Mouse (Mus musculus) embryonic facial prominence, embryonic 15.5 days (tissue): Measurements from ENCODE around the gene Rpl7a. TPM values are rescaled to one million over a fixed set of nuclear protein-coding genes. Genes with fewer than 3 reads are reported as not detected.
A peak's percentile ranks its signal among the peaks of the same experiment; 100 is the strongest.

Experiments
- ATAC-seq: fragments of 200-750 bp; cut with Nextera tagmentation; 2 replicates; pipeline ENCODE4 v1.8.0; 2017; ENCODE audit warnings: low read depth, moderate TSS enrichment; ENCODE audit not compliant: insufficient number of reproducible peaks, low FRiP score, low TSS enrichment
- H3K27ac ChIP-seq: fragments of 300-500 bp; sonication (generic); replicated peaks from 2 replicates; pipeline ENCODE4 v1.5.1; 2015; ENCODE audit warnings: mild to moderate bottlenecking, inconsistent platforms
- H3K27me3 ChIP-seq: fragments of 300-500 bp; sonication (generic); 2 replicates; pipeline ENCODE4 v1.6.1; 2015; ENCODE audit warnings: inconsistent platforms
- H3K36me3 ChIP-seq: fragments of 300-500 bp; sonication (generic); 2 replicates; pipeline ENCODE4 v1.6.1; 2015; ENCODE audit warnings: mild to moderate bottlenecking, inconsistent platforms
- H3K4me1 ChIP-seq: fragments of 300-500 bp; sonication (generic); 2 replicates; pipeline ENCODE4 v1.6.1; 2015; ENCODE audit warnings: inconsistent platforms
- H3K4me2 ChIP-seq: fragments of 300-500 bp; sonication (generic); replicated peaks from 2 replicates; pipeline ENCODE4 v1.6.1; 2015; ENCODE audit warnings: mild to moderate bottlenecking, inconsistent platforms
- H3K4me3 ChIP-seq: fragments of 300-500 bp; sonication (generic); replicated peaks from 2 replicates; pipeline ENCODE4 v1.5.1; 2015; ENCODE audit warnings: mild to moderate bottlenecking, inconsistent platforms
- H3K9ac ChIP-seq: fragments of 300-500 bp; sonication (generic); 2 replicates; pipeline ENCODE4 v1.6.1; 2015; ENCODE audit warnings: inconsistent platforms
- H3K9me3 ChIP-seq: fragments of 300-500 bp; sonication (generic); replicated peaks from 2 replicates; pipeline ENCODE4 v1.6.1; 2016; ENCODE audit warnings: inconsistent platforms
- WGBS: fragments of 180-500 bp; shearing (Covaris S2); methylation state at CpG from one replicate; pipeline ENCODE4 v1.1.7; 2015; 5-methylcytosine and 5-hydroxymethylcytosine counted together
- polyA plus RNA-seq: library from polyadenylated mRNA; unstranded; fragments of >200 nt; fragmentation: Nextera tagmentation; extraction: Ambion mirVana; gene quantifications from 2 replicates; pipeline ENCODE4 v1.2.1, GENCODE M21; 2015

Rpl7a gene
- polyA plus RNA-seq, 1 experiment from 2014 or later: 584 TPM

- ATAC-seq: peak; percentile 56
- Histone ChIP-seq H3K9ac (peak within 1 kb of the TSS; percentile 74), H3K4me1 (peaks cover 52% of the 10 kb centered on the region), H3K4me2 (peak within 1 kb of the TSS; percentile 96), H3K36me3 (peaks cover 56% of the 10 kb centered on the region), H3K27ac (peak within 1 kb of the TSS; percentile 73), H3K9me3 (no peaks in the 10 kb centered on the region), H3K27me3 (no peaks in the 10 kb centered on the region), H3K4me3 (peak within 1 kb of the TSS; percentile 75)
- WGBS: 1% methylated on average over 47 of the region's 47 CpGs
These were observed 5.6 kb downstream of the Rpl7a start, which contains the start of the genes Surf2 and Surf1 for GRCm38 (mm10) chr2:26915927-26916728. Gene Surf2 (plus strand): TSS chr2:26916367. Gene Surf1 (minus strand): TSS chr2:26916530.

GRCm38 (mm10) chr2:26916738-26917137 is 6.2 kb downstream of the Rpl7a start:
- H3K9ac ChIP-seq: peak overlapping the region; percentile 74

GRCm38 (mm10) chr2:26919684-26920083 is 9.1 kb downstream of the Rpl7a start:
- no peak overlapping the region for H3K27ac ChIP-seq
- 89% methylated on average over 3 of the region's 3 CpGs for WGBS
- ATAC-seq: no peak
- no peak overlapping the region for H3K9ac ChIP-seq
- no peak overlapping the region for H3K4me2 ChIP-seq
- H3K9me3 ChIP-seq: no peaks in the 10 kb centered on the region
- peaks cover 28% of the 10 kb centered on the region for H3K4me1 ChIP-seq
- H3K27me3 ChIP-seq: no peaks in the 10 kb centered on the region
- no peak overlapping the region for H3K4me3 ChIP-seq
- peaks cover 66% of the 10 kb centered on the region for H3K36me3 ChIP-seq

More at GRCm38 (mm10) chr2:26916738-26917137, 6.2 kb downstream of the Rpl7a start:
- peaks cover 49% of the 10 kb centered on the region for H3K4me1 ChIP-seq
- peak overlapping the region; percentile 75 for H3K4me3 ChIP-seq
- peak overlapping the region; percentile 73 for H3K27ac ChIP-seq
- H3K36me3 ChIP-seq: peaks cover 62% of the 10 kb centered on the region
- H3K27me3 ChIP-seq: no peaks in the 10 kb centered on the region
- WGBS: 2% methylated on average over 13 of the region's 13 CpGs
- no peaks in the 10 kb centered on the region for H3K9me3 ChIP-seq
- ATAC-seq: no peak
- H3K4me2 ChIP-seq: peak overlapping the region; percentile 96

- H3K4me1 ChIP-seq: peaks cover 21% of the 10 kb centered on the region
- no peak overlapping the region for H3K27ac ChIP-seq
- H3K36me3 ChIP-seq: peaks cover 73% of the 10 kb centered on the region
- no peak overlapping the region for H3K9ac ChIP-seq
- no peak overlapping the region for H3K4me3 ChIP-seq
- ATAC-seq: no peak
- H3K4me2 ChIP-seq: no peak overlapping the region
- WGBS: 87% methylated on average over 6 of the region's 6 CpGs
- H3K9me3 ChIP-seq: no peaks in the 10 kb centered on the region
- H3K27me3 ChIP-seq: no peaks in the 10 kb centered on the region
These were observed 9.8 kb downstream of the Rpl7a start for GRCm38 (mm10) chr2:26920190-26920855.

GRCm38 (mm10) chr2:26921784-26922183 is 11.2 kb downstream of the Rpl7a start:
- Histone ChIP-seq H3K36me3 (peaks cover 87% of the 10 kb centered on the region), H3K4me3 (no peak overlapping the region), H3K4me1 (peaks cover 14% of the 10 kb centered on the region), H3K9me3 (no peaks in the 10 kb centered on the region), H3K9ac (no peak overlapping the region), H3K27me3 (no peaks in the 10 kb centered on the region), H3K27ac (no peak overlapping the region), H3K4me2 (no peak overlapping the region)
- WGBS: 77% methylated on average over 9 of the region's 9 CpGs
- no peak for ATAC-seq

GRCm38 (mm10) chr2:26927745-26928476 is 17.3 kb downstream of the Rpl7a start:
- peaks cover 42% of the 10 kb centered on the region for H3K4me1 ChIP-seq
- 85% methylated on average over 6 of the region's 6 CpGs for WGBS
- H3K4me2 ChIP-seq: no peak overlapping the region

GRCm38 (mm10) chr2:26930390-26930789 is 19.8 kb downstream of the Rpl7a start:
- Histone ChIP-seq H3K4me3 (no peak overlapping the region), H3K27ac (no peak overlapping the region), H3K9ac (no peak overlapping the region), H3K9me3 (no peaks in the 10 kb centered on the region), H3K4me2 (no peak overlapping the region), H3K4me1 (peaks cover 46% of the 10 kb centered on the region), H3K27me3 (no peaks in the 10 kb centered on the region), H3K36me3 (peaks cover 57% of the 10 kb centered on the region)
- 35% methylated on average over 1 of the region's 1 CpGs for WGBS
- no peak for ATAC-seq

More at GRCm38 (mm10) chr2:26927745-26928476, 17.3 kb downstream of the Rpl7a start:
- no peaks in the 10 kb centered on the region for H3K27me3 ChIP-seq
- no peaks in the 10 kb centered on the region for H3K9me3 ChIP-seq
- ATAC-seq: no peak
- no peak overlapping the region for H3K4me3 ChIP-seq
- H3K9ac ChIP-seq: no peak overlapping the region
- no peak overlapping the region for H3K27ac ChIP-seq
- H3K36me3 ChIP-seq: peaks cover 82% of the 10 kb centered on the region

GRCm38 (mm10) chr2:26932473-26933303 is 22.1 kb downstream of the Rpl7a start:
- WGBS: under 1% methylated on average over 49 of the region's 49 CpGs
- H3K9me3 ChIP-seq: no peaks in the 10 kb centered on the region
- peaks cover 45% of the 10 kb centered on the region for H3K4me1 ChIP-seq
- H3K27me3 ChIP-seq: no peaks in the 10 kb centered on the region
- peak overlapping the region; percentile 88 for H3K4me3 ChIP-seq
- no peak; the same call in none of the 2 replicates for ATAC-seq
- H3K4me2 ChIP-seq: peak overlapping the region; percentile 66
- peak overlapping the region; percentile 100 for H3K9ac ChIP-seq
- H3K27ac ChIP-seq: peak overlapping the region; percentile 93
- H3K36me3 ChIP-seq: peaks cover 36% of the 10 kb centered on the region

GRCm38 (mm10) chr2:26933304-26934055 is 22.9 kb downstream of the Rpl7a start, which contains the start of the genes Surf4 and Stkld1:
Gene Surf4 (minus strand): TSS chr2:26933928.
Gene Stkld1 (plus strand): TSS chr2:26934047.
- under 1% methylated on average over 66 of the region's 70 CpGs for WGBS
- H3K9me3 ChIP-seq: no peaks in the 10 kb centered on the region
- peak; percentile 96 for ATAC-seq

GRCm38 (mm10) chr2:26935286-26935685 is 24.7 kb downstream of the Rpl7a start:
- H3K9me3 ChIP-seq: no peaks in the 10 kb centered on the region
- H3K36me3 ChIP-seq: peaks cover 10% of the 10 kb centered on the region
- no peaks in the 10 kb centered on the region for H3K27me3 ChIP-seq
- H3K4me1 ChIP-seq: peaks cover 21% of the 10 kb centered on the region
- no peak overlapping the region for H3K9ac ChIP-seq
- no peak overlapping the region for H3K27ac ChIP-seq
- no peak overlapping the region for H3K4me2 ChIP-seq
- no peak for ATAC-seq
- 84% methylated on average over 2 of the region's 2 CpGs for WGBS
- no peak overlapping the region for H3K4me3 ChIP-seq

More at GRCm38 (mm10) chr2:26933304-26934055, 22.9 kb downstream of the Rpl7a start, which contains the start of the genes Surf4 and Stkld1:
- Histone ChIP-seq H3K9ac (peak within 1 kb of the TSS; percentile 100), H3K27ac (peak within 1 kb of the TSS; percentile 93), H3K4me3 (peak within 1 kb of the TSS; percentile 88), H3K27me3 (no peaks in the 10 kb centered on the region), H3K4me1 (peaks cover 39% of the 10 kb centered on the region), H3K36me3 (peaks cover 28% of the 10 kb centered on the region), H3K4me2 (peak within 1 kb of the TSS; percentile 66)
